Mouse (Mus musculus): ENCODE results near the gene Hyls1. TPM values are rescaled to one million over a fixed set of nuclear protein-coding genes. Genes with fewer than 3 reads are reported as not detected.
A peak's percentile ranks its signal among the peaks of the same experiment; 100 is the strongest.

The Hyls1 gene
- total and polyA plus RNA-seq, 3 experiments, result 10.5 to 10.6 TPM; not detected in 1

GRCm38 (mm10) chr9:35541488-35541887 lies 28.7 kb downstream of the Hyls1 start (continued):
- TF ChIP-seq ZC3H11A (IDR thresholded peaks at IDR 0.05; ENCODE audit: low read depth, low read length), result 0 out of 2 replicates have a peak, but pooled peaks have one; percentile 49
- TF ChIP-seq NRF1 (IDR thresholded peaks at IDR 0.05; ENCODE audit: insufficient read depth, low read depth, low read length, poor library complexity, severe bottlenecking), result no peak
- TF ChIP-seq CTCF (IDR thresholded peaks at IDR 0.05 in 2 of 3, conservative IDR thresholded peaks at IDR 0.05 in 1 of 3; ENCODE audit: control insufficient read depth in 1 of 3, insufficient read depth in 1 of 3, low read depth in 2 of 3, low read length in 3 of 3, poor library complexity in 1 of 3, severe bottlenecking in 1 of 3), result peak; percentile 70 to 90 (median 77)
- TF ChIP-seq USF1 (IDR thresholded peaks at IDR 0.05; ENCODE audit: low read depth, low read length), result no peak
- TF ChIP-seq ZKSCAN1 (IDR thresholded peaks at IDR 0.05; ENCODE audit: low read depth, low read length), result no peak
- TF ChIP-seq POLR2AphosphoS2 (IDR thresholded peaks at IDR 0.05; ENCODE audit: low read length), result no peak

DNA sequence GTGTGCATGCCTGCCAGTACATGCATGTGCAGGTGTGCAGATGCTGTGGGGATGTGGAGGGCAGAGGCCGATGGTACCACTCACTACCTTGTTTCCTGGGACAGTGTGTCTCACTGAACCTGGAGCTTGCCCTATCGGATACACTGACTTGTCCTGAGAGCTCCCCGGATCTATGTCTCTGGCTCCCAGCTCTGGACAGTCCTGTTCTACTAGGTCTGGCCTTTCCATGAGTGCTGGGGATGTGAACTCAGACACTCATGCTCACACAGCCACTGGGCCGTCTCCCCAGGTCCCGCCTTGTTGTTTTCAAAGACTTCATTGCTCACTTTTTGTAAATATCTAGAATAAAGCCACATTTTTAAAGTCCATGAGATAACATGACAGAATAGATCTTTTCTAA lies 29.2 kb downstream of the Hyls1 start:
- Histone ChIP-seq H3K4me3 (ENCODE audit: control insufficient read depth in 1 of 2, insufficient read depth in 1 of 2, low read depth in 2 of 2, low read length in 2 of 2) (no peak overlapping the region), H3K4me1 (ENCODE audit: control insufficient read depth in 1 of 2, insufficient read depth in 2 of 2, low read length in 2 of 2) (peaks cover 0 to 12% of the 10 kb centered on the region in 2 experiments; a peak in 3 of 4 replicates), H3K27me3 (ENCODE audit: control insufficient read depth in 1 of 2, insufficient read depth in 2 of 2, low read length in 2 of 2) (no peaks in the 10 kb centered on the region), H3K9me3 (replicated peaks; ENCODE audit: insufficient read depth, low read length) (no peaks in the 10 kb centered on the region), H3K79me2 (ENCODE audit: control insufficient read depth, insufficient read depth, low read length, poor library complexity) (no peaks in the 10 kb centered on the region), H3K36me3 (ENCODE audit: control insufficient read depth in 1 of 2, insufficient read depth in 2 of 2, low read length in 2 of 2) (peaks cover 0 to 2% of the 10 kb centered on the region in 2 experiments; a peak in 2 of 4 replicates), H3K27ac (ENCODE audit: control insufficient read depth, low read depth, low read length) (no peak overlapping the region), H3K9ac (ENCODE audit: control insufficient read depth, low read depth, low read length, poor library complexity, severe bottlenecking) (no peak overlapping the region)
- DNase-seq (ENCODE audit: low read depth, low spot score), result no peak
- TF ChIP-seq TCF12 (IDR thresholded peaks at IDR 0.05; ENCODE audit: low read depth, low read length) (no peak), ZMIZ1 (IDR thresholded peaks at IDR 0.05; ENCODE audit: low read depth, low read length) (no peak), UBTF (IDR thresholded peaks at IDR 0.05; ENCODE audit: borderline replicate concordance, insufficient read depth, low read depth, low read length) (no peak), MAZ (IDR thresholded peaks at IDR 0.05; ENCODE audit: low read depth, low read length) (no peak), HCFC1 (IDR thresholded peaks at IDR 0.05; ENCODE audit: low read depth, low read length) (no peak), POLR2AphosphoS5 (IDR thresholded peaks at IDR 0.05; ENCODE audit: borderline replicate concordance, low read depth, low read length) (no peak), EP300 (IDR thresholded peaks at IDR 0.05; ENCODE audit: low read depth in 1 of 2, low read length in 2 of 2) (no peak), POLR2A (IDR thresholded peaks at IDR 0.05; ENCODE audit: control insufficient read depth in 1 of 2, insufficient read depth in 1 of 2, low read depth in 1 of 2, low read length in 2 of 2, poor library complexity in 1 of 2) (no peak), MXI1 (IDR thresholded peaks at IDR 0.05; ENCODE audit: low read depth, low read length) (no peak), USF1 (IDR thresholded peaks at IDR 0.05; ENCODE audit: low read depth, low read length) (no peak), E2F4 (IDR thresholded peaks at IDR 0.05; ENCODE audit: borderline replicate concordance, low read depth, low read length) (no peak), CHD2 (IDR thresholded peaks at IDR 0.05; ENCODE audit: low read length) (no peak)
